ENCODE assay signal across 8 mouse cellular contexts in genomic region chr14:34896253-34896982, GRCm38 (mm10).
A peak's percentile ranks its signal among the peaks of the same experiment; 100 is the strongest.
DNase-seq lines count a peak whose midpoint lies in the region; ATAC-seq and TF ChIP-seq lines count a peak whose summit lies in the region.

No protein-coding gene starts in this region.

- H3K4me3 ChIP-seq in forebrain, postnatal 0 days (ENCODE audit: low read depth, low read length), result peak overlapping the region; percentile 29
- H3K4me3 ChIP-seq in midbrain, embryonic 16.5 days (ENCODE audit: low read depth, low read length), result peak overlapping the region; percentile 26

- peak overlapping the region; percentile 58 for H3K4me2 ChIP-seq in forebrain, postnatal 0 days (ENCODE audit: low read depth)
- H3K4me2 ChIP-seq in midbrain, embryonic 16.5 days (ENCODE audit: low read length), result peak overlapping the region; percentile 57

- H3K36me3 ChIP-seq in forebrain, postnatal 0 days (ENCODE audit: insufficient read depth), result no peaks in the 10 kb centered on the region
- H3K36me3 ChIP-seq in midbrain, embryonic 16.5 days (ENCODE audit: control insufficient read depth, insufficient read depth, low read length), result no peaks in the 10 kb centered on the region

- H3K9ac ChIP-seq in forebrain, postnatal 0 days, result peak overlapping the region; percentile 60
- peak overlapping the region; percentile 60 for H3K9ac ChIP-seq in midbrain, embryonic 16.5 days (ENCODE audit: low read depth, low read length)

- TF ChIP-seq CTCF in forebrain, postnatal 0 days (IDR thresholded peaks at IDR 0.05; ENCODE audit: low read depth), result peak; percentile 59

- H3K9me3 ChIP-seq in forebrain, postnatal 0 days (ENCODE audit: low read length), result no peaks in the 10 kb centered on the region
- H3K9me3 ChIP-seq in midbrain, embryonic 16.5 days (replicated peaks; ENCODE audit: control insufficient read depth, low read length, poor library complexity, severe bottlenecking), result no peaks in the 10 kb centered on the region

- WGBS in forebrain, postnatal 0 days, result 6% methylated on average over 33 of the region's 33 CpGs
- WGBS in midbrain, embryonic 16.5 days, result 5% methylated on average over 33 of the region's 33 CpGs

- peak; percentile 86 for ATAC-seq in forebrain, postnatal 0 days
- ATAC-seq in midbrain, embryonic 16.5 days, result peak; percentile 77

- peak; percentile 56 to 65 for DNase-seq in kidney, postnatal 4 days
- no peak for DNase-seq in kidney, postnatal 14 days
- peak; percentile 81 for DNase-seq in forebrain, postnatal 0 days
- peak; percentile 69 to 75 for DNase-seq in layer of hippocampus, postnatal 36 days
- DNase-seq in ovary, adult 18-20 months (ENCODE audit: low spot score), result no peak
- no peak for DNase-seq in thymus, postnatal 14 days
- DNase-seq in gastrocnemius, postnatal 4 days (ENCODE audit: low spot score in 2 of 2), result no peak

- peak overlapping the region; percentile 57 for H3K27ac ChIP-seq in forebrain, postnatal 0 days (ENCODE audit: low read depth, low read length)
- H3K27ac ChIP-seq in midbrain, embryonic 16.5 days (ENCODE audit: low read length), result peak overlapping the region; percentile 66

- H3K4me1 ChIP-seq in forebrain, postnatal 0 days (ENCODE audit: insufficient read depth), result peaks cover 7% of the 10 kb centered on the region; the same call in 1 of the 2 replicates
- H3K4me1 ChIP-seq in midbrain, embryonic 16.5 days (ENCODE audit: control insufficient read depth, insufficient read depth, low read length), result peaks cover 23% of the 10 kb centered on the region

- no peaks in the 10 kb centered on the region for H3K27me3 ChIP-seq in forebrain, postnatal 0 days (ENCODE audit: insufficient read depth, low read length)
- no peaks in the 10 kb centered on the region for H3K27me3 ChIP-seq in midbrain, embryonic 16.5 days (ENCODE audit: control insufficient read depth, insufficient read depth, low read depth, low read length)

Comparison
In these comparisons a context has a peak if more than half of its experiments do, and no peak if none do; other contexts are left out.
1. DNase-seq: peak in kidney, postnatal 4 days (2 of 2), forebrain, postnatal 0 days (single experiment) and layer of hippocampus, postnatal 36 days (2 of 2); none in kidney, postnatal 14 days (single experiment), ovary, adult 18-20 months (single experiment), thymus, postnatal 14 days (single experiment) and gastrocnemius, postnatal 4 days (0 of 2).